Mouse (Mus musculus): ENCODE measurements at regions not wholly inside any gene's neighbourhood (a gene's known extent, or its start where the extent isn't known, plus 50 kb on each side); places are given as distances from the start of the nearest gene placed in this dataset.

DNA sequence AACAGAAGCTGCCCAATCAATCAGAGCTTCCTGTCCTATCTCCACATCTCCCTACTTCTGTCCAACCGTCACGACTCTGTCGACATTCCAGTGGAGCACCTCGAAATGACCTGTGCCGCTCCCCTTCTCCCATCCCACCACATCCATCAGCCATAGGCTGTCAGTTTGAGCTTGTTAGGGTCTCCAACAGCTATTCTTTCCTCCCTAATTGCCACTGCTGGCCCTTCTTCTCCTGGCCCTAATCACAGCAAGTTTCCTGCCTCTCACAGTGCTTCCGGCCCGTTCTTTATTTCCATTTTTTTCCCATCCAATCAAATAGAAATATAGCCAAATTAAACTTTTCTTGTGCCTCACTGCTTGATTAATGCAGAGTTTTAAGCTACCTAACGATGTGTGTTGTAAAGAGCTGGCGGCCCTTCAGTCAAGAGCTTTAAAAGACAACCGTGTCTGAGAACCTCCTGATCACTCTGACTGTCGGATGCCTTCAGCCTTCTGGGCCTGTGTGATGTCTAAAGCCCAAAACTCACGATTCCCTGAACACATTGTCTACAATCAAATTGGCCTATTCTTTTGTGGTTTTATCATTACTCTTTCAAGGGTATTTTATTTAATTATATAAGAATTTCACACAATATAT is 270.3 kb downstream of the Tgfb2 start:
- peak in 1 of 2 experiments; percentile 27 for DNase-seq

DNA sequence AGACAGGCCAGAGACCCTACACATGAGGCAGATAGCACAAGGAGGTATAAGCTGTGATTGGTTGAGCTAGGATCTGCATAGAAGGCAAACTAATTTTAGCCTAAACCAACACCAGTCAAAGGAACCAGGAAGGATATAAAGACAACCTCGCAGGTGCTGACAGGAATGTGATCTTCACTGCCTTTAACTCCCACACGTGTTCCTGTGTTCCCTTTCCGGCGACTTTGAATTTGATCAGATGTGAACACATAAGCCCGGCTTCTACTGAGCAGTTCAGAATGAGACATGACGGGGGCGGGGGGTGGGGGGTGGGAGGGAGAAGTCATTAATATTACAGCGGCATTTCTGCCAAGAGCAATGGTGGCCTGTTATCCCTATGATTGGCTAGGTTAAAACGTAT is 271.0 kb downstream of the Tgfb2 start:
- no peak for DNase-seq

DNA sequence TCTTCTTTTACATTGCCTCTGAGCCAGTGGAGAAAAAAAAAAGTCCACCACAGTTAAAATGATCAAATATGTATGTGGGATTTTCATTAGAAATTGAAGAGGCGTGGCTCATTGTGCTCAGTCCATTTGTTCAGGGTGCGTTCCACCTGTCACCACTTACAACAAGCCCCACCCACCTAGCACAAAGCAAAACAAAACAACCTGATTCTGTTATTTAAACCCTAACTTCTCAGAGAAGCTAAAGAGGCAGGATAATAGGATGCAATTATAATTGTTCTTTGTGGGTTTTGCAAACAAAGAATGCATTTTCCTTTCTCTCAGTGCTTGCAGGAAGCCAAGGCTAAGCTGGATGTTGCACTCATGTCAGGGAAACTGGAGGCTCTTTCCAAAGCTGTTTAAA is 271.8 kb downstream of the Tgfb2 start:
- DNase-seq, result peak in 1 of 2 experiments; percentile 17

DNA sequence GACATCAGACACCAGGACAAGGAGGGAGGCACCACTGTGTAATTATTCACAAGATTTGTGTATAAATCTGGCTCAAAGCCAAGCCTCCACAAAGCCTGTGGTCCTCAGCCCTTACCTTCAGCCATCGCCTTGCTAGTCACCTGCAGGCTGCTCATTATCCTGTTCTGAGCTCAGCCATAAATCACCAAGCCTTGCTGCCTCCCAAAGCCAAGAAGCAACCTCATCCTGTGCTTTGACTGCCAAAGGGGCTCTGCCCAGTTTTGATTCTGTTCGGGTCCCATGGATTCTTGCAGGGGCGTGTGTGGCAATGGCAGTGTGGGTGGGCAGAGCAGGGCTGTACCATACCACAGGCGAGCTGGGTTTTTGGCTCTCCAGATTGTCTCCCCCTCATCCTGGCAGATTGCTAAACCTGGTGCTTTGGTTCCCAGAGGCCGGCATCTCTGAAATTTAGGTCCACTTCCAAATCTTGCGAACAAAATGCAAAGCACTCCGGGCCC is 272.6 kb downstream of the Tgfb2 start:
- peak; percentile 70 to 81 for DNase-seq

DNA sequence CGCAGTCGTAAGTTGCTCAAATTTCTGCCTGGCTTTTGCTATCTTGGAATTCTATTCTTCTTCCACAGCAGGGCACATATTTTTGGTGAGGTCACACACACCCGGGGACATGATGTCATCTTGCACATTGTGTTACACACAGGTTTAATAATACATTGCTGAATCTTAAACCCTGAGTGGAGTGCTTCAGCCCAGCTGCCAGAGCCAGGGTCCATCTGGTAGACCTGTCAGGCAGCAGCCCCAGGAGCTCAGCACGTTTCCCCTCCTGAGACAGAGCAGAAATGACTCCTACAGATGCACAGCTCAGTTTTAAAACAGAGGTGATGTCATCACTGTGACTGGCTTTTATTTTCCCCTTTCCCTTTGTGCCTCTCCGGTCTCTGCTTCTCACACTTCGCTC is 280.4 kb downstream of the Tgfb2 start:
- DNase-seq, result no peak

DNA sequence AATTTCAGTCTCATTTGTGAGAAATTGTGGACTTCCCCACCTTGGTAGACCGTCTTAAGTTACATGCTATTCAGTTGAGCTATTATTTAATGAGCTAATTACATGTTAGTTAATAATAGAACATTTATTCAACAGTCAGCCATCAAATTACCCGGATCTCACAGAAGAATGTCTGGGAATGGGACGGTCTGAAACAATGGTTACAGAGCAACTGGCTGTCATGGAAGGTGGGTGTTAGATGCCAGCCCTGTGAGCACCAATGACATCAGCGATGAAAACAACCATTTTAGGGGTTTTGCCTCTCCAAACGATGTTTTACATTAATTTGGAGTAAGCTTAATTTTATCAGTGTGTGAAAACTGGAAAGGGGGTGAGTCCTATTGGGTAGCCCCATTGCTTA is 281.7 kb downstream of the Tgfb2 start:
- DNase-seq, result no peak

DNA sequence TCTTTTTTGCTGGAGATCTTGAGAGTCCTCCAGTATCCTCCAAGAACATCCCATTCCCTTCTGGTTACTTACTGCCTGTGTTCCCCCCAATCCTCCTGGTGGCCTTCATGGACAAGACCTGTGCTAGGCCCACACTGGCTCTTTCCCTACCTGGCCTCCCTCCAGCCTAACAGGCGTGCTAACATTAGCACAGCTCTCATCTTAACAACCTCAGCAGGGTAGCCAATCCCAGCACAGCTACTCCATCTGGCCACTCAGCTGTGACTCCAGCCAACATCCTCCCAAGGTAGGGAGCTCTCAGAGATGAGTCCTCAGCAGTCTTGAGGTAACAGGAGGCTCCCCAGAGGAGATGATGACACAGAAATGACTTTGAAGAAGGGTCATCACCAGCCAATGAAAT is 288.7 kb downstream of the Tgfb2 start:
- peak; percentile 75 to 84 for DNase-seq

DNA sequence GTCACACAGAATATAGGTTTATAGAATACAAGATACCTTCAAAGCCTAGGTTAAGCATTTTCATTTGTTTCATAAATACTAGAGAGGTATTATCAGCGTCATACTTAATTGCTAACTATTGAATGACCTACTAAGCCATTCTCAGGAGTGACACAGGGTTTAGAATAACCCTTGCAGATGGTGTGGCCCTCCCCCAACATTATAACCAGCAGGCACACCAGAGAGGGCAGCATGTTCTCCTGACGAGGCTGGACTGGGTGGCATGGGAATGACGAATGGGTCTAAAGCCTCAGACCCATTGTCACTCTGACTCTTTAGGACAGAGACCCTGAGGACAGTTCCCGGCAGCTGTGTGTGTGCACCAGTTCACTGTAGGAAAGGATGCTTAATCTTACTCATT is 290.5 kb downstream of the Tgfb2 start:
- DNase-seq, result no peak

DNA sequence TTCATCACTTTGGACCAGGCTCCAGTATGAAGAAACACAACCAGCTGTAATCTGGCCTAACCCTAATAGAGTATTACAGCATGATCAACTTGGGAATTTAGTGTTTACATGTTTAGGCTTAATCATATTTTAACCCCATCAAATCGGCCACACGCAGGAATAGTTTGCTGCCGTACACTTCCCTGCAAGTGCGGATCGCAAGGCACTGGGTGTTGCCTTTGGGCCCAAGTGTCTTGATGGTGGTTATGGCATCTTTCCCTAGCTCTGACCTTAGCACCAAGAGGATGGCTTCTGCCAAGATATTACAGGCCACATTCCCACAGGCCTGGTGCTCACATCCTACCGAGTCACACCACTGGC is 291.9 kb downstream of the Tgfb2 start:
- DNase-seq, result no peak

DNA sequence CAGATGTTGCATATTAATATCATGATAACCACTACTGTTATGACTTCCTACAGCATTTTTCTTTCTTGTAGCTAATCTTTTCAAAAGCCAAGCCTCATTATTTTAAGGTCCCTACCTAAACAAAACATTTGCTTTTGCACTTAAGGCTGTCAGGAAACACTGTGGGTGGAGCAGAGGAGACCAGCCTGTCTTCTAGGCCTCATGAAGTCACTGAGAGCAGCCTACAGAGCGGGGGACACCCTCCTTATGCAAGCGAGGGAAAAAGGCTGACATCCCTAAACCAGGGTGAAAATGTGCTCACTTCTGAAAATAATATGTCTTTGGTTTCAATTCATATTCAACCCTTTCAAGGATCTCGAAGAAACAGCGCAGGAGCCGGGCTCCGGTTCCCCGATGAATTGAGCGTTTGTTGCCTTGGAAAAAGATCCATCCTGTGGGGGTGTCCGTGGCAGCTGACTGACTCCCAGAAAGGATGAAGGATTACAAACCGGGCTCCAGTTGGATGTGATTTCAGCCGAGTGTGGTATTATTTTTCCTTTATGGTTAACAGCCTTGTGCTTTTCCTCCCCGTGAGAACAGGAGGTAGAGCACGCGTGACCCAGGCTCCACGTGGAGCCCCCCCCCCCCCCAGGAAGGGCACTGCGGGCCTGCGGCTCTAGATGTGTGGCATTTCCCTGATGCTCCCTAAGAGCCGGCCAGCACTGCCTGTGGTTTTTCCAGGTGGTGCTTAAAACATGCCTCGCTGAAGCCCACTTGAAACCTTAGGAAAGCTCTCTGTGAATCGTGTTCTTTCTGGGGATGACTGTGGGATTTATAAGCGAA is 292.5 kb downstream of the Tgfb2 start:
- DNase-seq, result peak; percentile 28 to 40

DNA sequence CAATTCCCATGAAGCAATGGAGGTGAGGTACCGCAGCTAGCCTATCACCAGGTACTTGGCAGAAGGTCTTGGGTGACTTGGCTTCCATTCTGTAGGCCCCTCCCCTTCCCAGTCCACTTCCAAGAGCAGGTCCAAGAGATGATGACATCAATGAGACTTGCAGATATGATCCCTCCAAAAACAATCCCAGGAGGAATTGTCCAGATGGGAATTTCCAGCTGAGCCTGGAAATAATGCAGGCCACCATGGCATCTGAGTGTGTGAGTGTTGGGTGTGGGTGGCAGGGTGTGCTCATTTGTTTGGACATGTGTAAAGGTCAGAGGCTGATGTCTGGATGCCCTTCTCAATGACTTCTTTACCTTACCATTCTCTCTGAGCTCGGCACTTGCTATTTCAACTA is 293.5 kb downstream of the Tgfb2 start:
- no peak for DNase-seq

DNA sequence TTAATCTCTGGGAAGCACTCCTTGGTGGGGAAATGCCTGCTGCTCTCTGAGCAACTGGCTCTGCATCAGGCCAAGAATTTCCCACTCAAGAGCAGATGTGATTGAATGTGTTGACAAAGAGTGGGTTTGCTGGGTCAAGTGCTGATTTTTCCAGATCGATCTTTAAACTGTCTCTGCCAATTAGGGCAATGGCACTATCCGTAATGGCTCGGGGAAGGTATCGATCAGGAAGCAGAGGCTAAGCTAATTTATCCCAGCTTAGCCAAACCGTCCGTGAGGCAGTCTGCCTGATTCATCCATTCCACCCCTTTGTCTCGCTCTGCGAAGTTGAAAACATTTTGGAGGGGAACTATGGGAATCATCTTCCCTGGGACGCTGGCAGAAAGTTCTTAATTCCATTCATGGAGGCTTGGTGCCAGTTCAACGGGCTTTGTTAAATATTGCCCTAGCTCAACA is 291.9 kb upstream of the Lyplal1 start:
- no peak for DNase-seq

DNA sequence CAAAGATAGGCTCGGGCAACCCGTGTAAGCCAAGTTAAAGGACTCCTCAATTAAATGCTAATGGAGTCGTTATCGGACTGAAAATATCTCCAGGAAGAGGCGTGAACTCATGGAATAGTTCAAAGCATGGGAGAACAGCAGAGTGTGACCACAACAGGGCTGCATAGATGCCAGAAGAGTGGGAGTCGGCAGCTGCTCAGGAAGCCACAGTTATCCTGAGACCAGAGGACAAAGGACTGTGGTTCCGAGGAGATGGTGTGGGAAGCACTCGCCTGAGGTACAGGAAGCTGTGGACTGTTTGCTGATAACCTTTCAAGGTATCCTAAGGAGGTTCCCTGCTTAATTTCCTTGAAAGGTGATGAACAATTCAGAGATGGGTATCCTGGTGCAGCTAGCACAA is 290.5 kb upstream of the Lyplal1 start:
- no peak for DNase-seq

DNA sequence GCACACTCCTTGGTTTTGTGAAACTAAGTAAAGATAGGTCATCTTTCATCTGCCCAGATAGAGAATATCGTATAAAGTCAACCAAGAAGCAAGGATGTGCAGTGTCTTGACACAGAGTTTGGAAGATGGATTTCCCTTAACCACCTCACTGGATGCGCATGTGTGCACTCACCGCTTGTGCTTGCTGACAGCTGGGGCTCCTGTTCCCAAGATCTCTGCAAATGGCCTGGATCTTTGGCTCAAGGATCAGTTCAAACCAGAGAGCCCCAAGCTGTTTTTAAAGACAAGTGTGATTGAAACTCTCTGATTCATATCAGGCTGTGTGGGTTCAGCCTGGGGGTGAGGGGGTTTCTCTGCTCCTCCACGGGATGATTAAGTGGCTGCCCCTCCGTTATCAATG is 288.6 kb upstream of the Lyplal1 start:
- peak in 1 of 2 experiments; percentile 29 for DNase-seq

DNA sequence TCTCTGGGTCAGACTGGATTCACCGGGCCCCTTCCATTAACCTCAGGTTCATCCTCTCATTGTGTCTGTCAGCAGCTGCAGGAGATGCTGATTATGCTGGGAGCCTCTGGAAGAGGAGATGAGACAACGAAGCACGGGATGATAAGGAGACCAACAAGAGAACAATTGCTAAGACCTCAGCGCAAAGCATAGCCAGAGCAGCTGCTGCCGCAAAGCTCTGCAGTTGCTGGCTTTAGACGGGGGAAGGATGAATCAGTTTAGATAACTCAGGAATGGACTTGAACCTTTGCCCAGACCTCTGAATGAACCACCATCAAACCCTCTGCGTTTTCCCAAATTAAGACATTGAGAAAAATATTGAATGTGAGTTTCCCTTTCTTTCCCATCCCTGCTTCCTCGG is 282.7 kb upstream of the Lyplal1 start:
- DNase-seq, result no peak

DNA sequence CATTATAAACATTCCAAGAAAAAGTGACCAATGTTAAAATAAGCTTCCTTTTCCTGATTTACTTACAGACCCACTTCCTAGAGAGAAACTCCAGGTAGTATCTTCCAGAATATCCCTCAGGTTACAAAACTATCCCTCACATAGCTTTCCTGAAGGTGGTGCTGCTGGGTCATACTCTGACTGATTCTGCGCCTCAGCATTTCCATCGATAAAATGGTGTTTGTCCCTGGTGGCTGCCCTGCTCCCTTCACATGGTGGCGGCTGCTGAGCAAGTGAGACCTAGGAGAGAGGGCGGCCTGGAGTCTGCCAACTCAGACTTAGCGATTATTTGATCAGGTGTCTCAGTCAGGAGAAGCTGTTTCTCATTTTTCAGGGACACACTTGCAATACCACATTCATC is 275.9 kb upstream of the Lyplal1 start:
- peak; percentile 42 to 49 for DNase-seq

DNA sequence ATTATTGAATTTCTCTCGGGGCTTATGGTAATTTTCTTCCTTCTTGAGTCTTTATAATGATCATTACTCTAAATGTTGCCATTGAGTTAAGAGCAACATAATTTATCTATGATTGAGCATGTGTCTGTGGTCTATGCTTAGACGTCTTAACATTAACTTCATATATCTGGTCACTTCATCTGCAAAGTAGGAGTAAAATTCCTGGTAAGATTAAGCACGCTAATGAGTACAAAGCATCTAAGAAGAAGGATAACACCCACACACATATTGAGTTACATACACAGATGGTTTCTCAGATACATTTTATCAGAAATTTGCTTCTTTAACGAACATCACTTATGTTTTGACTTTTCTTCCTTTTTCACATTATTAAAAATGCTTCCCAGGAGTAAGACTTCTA is 267.3 kb upstream of the Lyplal1 start:
- no peak for DNase-seq

DNA sequence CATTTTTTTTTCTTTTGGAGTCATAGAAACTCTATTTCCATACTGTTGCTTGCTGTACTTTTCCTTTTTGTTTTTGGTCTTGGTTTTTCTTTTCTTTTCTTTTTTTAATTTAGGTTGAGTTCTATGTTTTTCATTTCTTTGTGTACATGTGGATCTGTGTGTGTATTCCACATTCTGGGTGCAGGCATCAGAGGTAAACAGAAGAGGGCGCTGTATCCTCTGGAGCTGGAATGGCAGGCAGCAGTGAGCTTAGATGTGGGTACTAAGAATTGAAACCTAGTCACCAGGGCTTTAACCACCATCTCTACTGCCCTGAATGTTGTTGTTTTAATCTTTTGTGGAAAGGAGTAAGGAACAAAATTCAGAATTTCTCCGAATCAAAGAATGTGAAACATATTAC is 266.3 kb upstream of the Lyplal1 start:
- no peak for DNase-seq

DNA sequence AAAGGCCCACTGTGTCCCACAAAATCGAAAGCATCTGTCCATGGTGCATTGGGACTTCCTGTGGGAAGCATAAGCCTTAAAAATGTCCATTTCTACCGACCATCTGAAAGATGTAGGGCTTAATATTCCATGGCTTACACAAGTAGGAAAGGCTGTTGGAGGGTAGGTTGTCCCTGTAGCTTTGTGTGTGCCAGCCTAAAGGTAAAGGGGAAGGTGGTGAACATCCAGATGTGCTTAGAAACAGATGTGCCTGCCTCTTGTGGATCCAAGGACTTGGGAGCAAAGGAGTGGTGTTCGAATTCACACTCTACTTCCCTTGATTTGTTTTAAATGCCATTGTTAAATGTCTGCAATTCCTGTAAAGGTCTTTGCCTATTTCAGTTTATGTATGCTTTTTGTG is 265.9 kb upstream of the Lyplal1 start:
- DNase-seq, result no peak

DNA sequence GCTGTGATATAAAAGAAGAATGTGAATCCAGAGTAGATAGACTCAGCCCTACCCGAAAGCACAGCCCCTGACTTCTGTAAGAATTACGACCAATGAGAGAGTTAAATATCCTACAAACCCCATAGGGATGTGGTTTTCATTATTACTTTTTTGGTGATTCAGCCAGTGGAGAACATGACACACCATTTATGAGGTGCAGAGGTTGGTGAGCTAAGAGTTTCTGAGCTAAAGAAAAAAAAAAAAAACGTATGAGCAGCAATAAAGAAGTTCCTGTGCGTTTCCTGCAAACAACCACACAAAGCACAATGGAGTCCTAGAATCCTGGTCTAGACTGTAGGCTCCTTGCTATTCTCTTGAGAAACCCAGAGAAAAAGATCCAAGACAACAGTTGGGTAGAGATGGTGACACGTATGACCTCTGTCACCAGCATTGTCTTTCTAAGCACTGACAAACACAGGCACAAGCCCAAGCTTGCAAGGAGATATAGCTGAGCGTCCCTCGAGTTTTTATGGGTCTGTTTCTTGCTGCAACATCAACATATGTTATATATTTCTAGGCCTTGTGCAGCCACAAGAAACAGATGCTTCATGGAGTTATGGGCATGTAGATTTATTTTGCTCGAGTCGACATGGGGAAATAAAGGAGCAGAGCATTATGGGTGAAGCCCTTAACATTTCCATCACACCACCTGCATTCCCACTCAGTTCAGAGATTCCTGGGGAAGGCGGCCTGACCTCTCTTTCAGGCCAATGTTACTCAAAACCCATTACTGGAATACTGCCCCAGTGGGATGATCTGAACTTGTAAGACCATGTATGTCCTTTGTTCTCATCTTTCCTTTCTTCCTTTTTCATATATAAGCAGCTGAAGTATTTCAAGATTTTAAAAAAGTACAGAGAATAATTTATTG is 263.1 kb upstream of the Lyplal1 start:
- DNase-seq, result no peak

DNA sequence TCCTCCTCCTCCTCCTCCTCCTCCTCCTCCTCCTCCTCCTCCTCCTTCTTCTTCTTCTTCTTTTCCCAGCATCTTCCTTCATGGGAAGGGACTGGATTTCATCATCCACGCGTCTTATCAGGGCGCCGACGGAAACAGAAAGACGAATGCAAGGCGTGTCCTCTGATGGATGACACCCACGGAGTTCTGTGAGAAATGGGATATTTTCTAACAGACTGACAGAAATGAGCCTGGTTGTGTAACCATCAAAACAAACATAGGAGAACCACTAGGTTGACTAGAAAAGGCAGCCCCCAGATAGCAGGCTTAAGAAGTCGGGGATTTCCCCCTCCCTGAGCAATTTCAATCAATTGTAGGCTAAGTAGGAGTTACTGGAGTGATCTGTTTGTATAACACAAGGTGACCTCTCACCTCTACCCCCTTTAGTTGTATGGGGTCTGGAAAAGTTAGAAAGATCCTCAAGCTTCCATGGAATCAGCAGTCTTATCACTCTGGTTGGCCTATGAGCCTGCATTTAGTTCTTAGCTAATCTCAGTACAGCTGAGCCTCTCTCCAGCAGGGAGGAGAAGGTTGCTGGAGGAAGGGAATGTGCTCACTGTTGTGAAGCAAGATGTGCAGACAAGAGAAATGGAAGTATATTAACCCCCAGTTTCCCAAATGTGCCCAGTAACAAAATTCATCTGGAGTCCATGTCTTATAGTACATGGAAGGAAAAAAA is 260.0 kb upstream of the Lyplal1 start:
- DNase-seq, result no peak

DNA sequence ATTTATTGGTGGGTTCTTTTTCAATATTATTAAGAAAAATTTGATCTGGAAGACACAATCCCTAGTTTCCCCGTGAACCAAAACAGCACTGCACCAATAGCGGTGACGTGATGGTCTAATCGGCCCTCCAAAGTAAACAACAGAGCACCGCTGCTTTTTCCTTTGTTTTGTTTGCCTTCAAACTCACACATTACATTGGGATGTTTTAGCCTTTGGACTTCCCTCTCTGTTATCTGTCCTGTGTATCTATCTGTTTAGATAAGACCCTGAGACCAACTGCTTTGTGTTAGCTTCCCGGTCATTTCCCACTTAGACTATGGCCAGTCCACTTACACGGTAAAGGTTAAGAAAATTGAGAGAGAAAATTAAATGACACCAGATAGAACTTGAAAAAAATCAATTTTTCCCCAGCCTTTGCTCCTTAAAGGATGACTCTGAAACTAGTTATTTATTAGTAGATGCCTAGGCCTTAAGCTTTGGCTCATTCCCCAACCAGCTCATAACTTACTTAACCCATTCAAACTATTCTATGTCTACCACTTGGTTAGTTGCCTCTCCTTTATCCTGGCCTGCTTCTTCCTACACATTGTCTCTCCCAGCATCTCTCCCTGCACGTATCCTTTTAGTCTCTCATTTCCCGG is 257.0 kb upstream of the Lyplal1 start:
- DNase-seq, result no peak
